ENCODE assay signal across 18 mouse cellular contexts in genomic region chr3:21700326-21700725, GRCm38 (mm10).
"Had no signal": no experiment of that assay in that cellular context is flagged by ENCODE, and none has a peak within 500 bp of the region (broad histone marks: within the 10 kb centered on the region; RNA-seq: fewer than 3 reads in every experiment).

No protein-coding gene starts in this region.

- H3K4me3 ChIP-seq: kidney, embryonic 15.5 days; left cerebral cortex, adult 2 months; lung, embryonic 15.5 days; midbrain, embryonic 12.5 days; neural tube, embryonic 12.5 days; neural tube, embryonic 15.5 days; stomach, embryonic 15.5 days had no signal

- H3K9me3 ChIP-seq: kidney, embryonic 15.5 days; lung, embryonic 15.5 days; midbrain, embryonic 12.5 days; neural tube, embryonic 12.5 days; neural tube, embryonic 15.5 days; stomach, embryonic 15.5 days had no signal

- H3K9ac ChIP-seq: kidney, embryonic 15.5 days; liver, embryonic 14.5 days; lung, embryonic 15.5 days; midbrain, embryonic 12.5 days; neural tube, embryonic 12.5 days; neural tube, embryonic 15.5 days; stomach, embryonic 15.5 days had no signal

- H3K4me2 ChIP-seq: kidney, embryonic 15.5 days; lung, embryonic 15.5 days; midbrain, embryonic 12.5 days; neural tube, embryonic 12.5 days; neural tube, embryonic 15.5 days; stomach, embryonic 15.5 days had no signal

- H3K27me3 ChIP-seq: kidney, embryonic 15.5 days; lung, embryonic 15.5 days; midbrain, embryonic 12.5 days; neural tube, embryonic 12.5 days; neural tube, embryonic 15.5 days; stomach, embryonic 15.5 days had no signal

- H3K27ac ChIP-seq: kidney, embryonic 15.5 days; left cerebral cortex, adult 2 months; liver, embryonic 14.5 days; lung, embryonic 15.5 days; midbrain, embryonic 12.5 days; neural tube, embryonic 12.5 days; neural tube, embryonic 15.5 days; stomach, embryonic 15.5 days had no signal

- ATAC-seq: midbrain, embryonic 16.5 days had no signal

- DNase-seq: kidney, adult 8-10 months; kidney, postnatal 10 days; kidney, postnatal 36 days; layer of hippocampus, postnatal 36 days; lung, postnatal 10 days; lung, postnatal 36 days; right cerebral cortex, postnatal 25 days; spleen, adult 18-20 months; thymus, postnatal 25 days had no signal

- H3K36me3 ChIP-seq: kidney, embryonic 15.5 days; lung, embryonic 15.5 days; midbrain, embryonic 12.5 days; neural tube, embryonic 12.5 days; neural tube, embryonic 15.5 days; stomach, embryonic 15.5 days had no signal

- H3K4me1 ChIP-seq: kidney, embryonic 15.5 days; lung, embryonic 15.5 days; midbrain, embryonic 12.5 days; neural tube, embryonic 12.5 days; neural tube, embryonic 15.5 days; stomach, embryonic 15.5 days had no signal
